Mouse (Mus musculus): ENCODE results near the gene Eef2k. TPM values are rescaled to one million over a fixed set of nuclear protein-coding genes. Genes with fewer than 3 reads are reported as not detected.

Eef2k gene
- polyA plus RNA-seq, 1 experiment: 33.8 TPM

- Histone ChIP-seq H3K27ac (ENCODE audit: insufficient read depth, low read length) (no peak overlapping the region), H3K4me1 (ENCODE audit: control insufficient read depth, insufficient read depth, low read length) (no peaks in the 10 kb centered on the region), H3K4me3 (ENCODE audit: insufficient read depth, low read length) (peak overlapping the region; percentile 89; the same call in 1 of the 2 replicates)
- TF ChIP-seq CTCF (IDR thresholded peaks at IDR 0.05; ENCODE audit: extremely low read depth, insufficient read depth, low read length): no peak
- no peak for TF ChIP-seq POLR2A (IDR thresholded peaks at IDR 0.05; ENCODE audit: extremely low read depth, insufficient read depth, low read length)
These were observed 74.6 kb downstream of the Eef2k start for GRCm38 (mm10) chr7:120917279-120917591.

GRCm38 (mm10) chr7:120917592-120918461 lies 75.2 kb downstream of the Eef2k start, which contains the start of gene Polr3e:
Gene Polr3e (plus strand): TSS chr7:120917744.
- peak within 1 kb of the TSS; percentile 89 for H3K4me3 ChIP-seq (ENCODE audit: insufficient read depth, low read length)
- H3K4me1 ChIP-seq (ENCODE audit: control insufficient read depth, insufficient read depth, low read length): no peaks in the 10 kb centered on the region
- 0 out of 2 replicates have a peak, but pooled peaks have one; percentile 16 for TF ChIP-seq POLR2A (IDR thresholded peaks at IDR 0.05; ENCODE audit: extremely low read depth, insufficient read depth, low read length)
- TF ChIP-seq CTCF (IDR thresholded peaks at IDR 0.05; ENCODE audit: extremely low read depth, insufficient read depth, low read length): peak; percentile 76
- H3K27ac ChIP-seq (ENCODE audit: insufficient read depth, low read length): peak within 1 kb of the TSS; percentile 86

- peak overlapping the region; percentile 89 for H3K4me3 ChIP-seq (ENCODE audit: insufficient read depth, low read length)
- peak overlapping the region; percentile 86 for H3K27ac ChIP-seq (ENCODE audit: insufficient read depth, low read length)
- TF ChIP-seq CTCF (IDR thresholded peaks at IDR 0.05; ENCODE audit: extremely low read depth, insufficient read depth, low read length) (no peak), POLR2A (IDR thresholded peaks at IDR 0.05; ENCODE audit: extremely low read depth, insufficient read depth, low read length) (0 out of 2 replicates have a peak, but pooled peaks have one; percentile 19)
- H3K4me1 ChIP-seq (ENCODE audit: control insufficient read depth, insufficient read depth, low read length): no peaks in the 10 kb centered on the region
These were observed 75.9 kb downstream of the Eef2k start for GRCm38 (mm10) chr7:120918526-120918962.

DNA sequence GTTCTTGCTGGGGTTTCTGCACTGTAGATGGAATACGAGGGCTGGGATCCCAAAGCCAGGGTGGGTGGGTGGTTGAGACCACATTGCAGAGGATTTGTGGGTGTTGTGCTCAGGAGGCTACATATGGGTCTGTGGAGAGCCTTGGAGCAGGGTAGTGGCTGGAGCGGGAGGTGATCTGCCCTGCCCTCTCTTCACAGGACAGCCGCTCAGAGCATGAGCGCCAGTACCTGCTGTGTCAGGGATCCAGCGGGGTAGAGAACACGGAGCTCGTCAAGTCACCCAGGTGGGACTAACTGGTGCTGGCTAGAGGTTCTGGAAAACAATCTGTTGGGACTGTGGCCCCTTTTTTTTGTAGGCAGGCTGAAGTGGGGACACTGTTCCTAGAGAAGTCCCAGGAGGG lies 90.5 kb downstream of the Eef2k start:
- no peak overlapping the region for H3K4me3 ChIP-seq (ENCODE audit: insufficient read depth, low read length)
- TF ChIP-seq POLR2A (IDR thresholded peaks at IDR 0.05; ENCODE audit: extremely low read depth, insufficient read depth, low read length): no peak
- no peak for TF ChIP-seq CTCF (IDR thresholded peaks at IDR 0.05; ENCODE audit: extremely low read depth, insufficient read depth, low read length)

DNA sequence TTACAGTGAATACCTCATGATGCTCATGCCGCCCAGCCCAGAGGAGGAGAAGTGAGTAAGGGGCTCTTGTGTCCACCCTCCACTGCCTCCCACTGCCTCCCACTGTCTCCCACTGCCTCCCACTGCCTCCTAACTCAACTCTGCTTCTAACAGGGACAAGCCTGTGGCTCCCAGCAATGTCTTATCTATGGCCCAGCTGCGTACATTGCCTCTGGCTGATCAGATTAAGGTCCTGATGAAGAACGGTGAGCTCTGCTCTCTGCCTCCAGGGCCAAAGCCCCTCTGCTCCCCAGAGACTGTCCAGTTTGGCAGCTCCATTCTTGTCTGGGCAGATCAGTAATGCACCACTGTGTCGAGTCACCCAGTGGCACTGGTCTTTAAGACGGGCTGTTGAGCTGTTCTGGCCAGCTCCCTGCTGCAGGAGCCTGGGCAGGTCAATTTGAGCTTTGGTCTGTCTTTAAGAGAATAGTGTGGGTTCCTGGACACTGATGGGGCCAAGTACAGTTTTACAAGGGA lies 91.1 kb downstream of the Eef2k start:
- TF ChIP-seq POLR2A (IDR thresholded peaks at IDR 0.05; ENCODE audit: extremely low read depth, insufficient read depth, low read length) (no peak), CTCF (IDR thresholded peaks at IDR 0.05; ENCODE audit: extremely low read depth, insufficient read depth, low read length) (no peak)
- Histone ChIP-seq H3K4me1 (ENCODE audit: control insufficient read depth, insufficient read depth, low read length) (no peaks in the 10 kb centered on the region; the same call in 1 of the 2 replicates), H3K4me3 (ENCODE audit: insufficient read depth, low read length) (no peak overlapping the region), H3K27ac (ENCODE audit: insufficient read depth, low read length) (no peak overlapping the region)

More for the DNA sequence above, 90.5 kb downstream of the Eef2k start:
- H3K27ac ChIP-seq (ENCODE audit: insufficient read depth, low read length): no peak overlapping the region
- no peaks in the 10 kb centered on the region; the same call in 1 of the 2 replicates for H3K4me1 ChIP-seq (ENCODE audit: control insufficient read depth, insufficient read depth, low read length)

DNA sequence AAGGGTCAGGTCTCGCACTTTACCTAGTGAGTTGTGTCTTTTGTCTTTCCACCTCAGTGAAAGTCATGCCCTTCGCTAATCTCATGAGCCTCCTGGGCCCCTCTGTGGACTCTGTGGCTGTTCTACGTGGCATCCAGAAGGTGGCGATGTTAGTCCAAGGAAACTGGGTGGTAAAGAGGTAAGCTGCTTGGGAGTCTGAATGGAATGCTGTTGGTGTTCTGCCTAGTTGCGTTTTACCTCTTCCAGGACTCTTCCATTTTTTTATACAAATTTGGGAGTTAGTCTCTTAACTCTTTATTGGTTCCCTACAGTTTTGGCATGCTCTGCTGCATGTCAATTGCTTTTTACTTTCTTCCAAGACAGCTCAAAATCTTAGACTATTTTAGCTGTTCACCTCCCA lies 92.1 kb downstream of the Eef2k start:
- Histone ChIP-seq H3K4me1 (ENCODE audit: control insufficient read depth, insufficient read depth, low read length) (no peaks in the 10 kb centered on the region; the same call in 1 of the 2 replicates), H3K4me3 (ENCODE audit: insufficient read depth, low read length) (no peak overlapping the region), H3K27ac (ENCODE audit: insufficient read depth, low read length) (no peak overlapping the region)
- TF ChIP-seq CTCF (IDR thresholded peaks at IDR 0.05; ENCODE audit: extremely low read depth, insufficient read depth, low read length): peak; percentile 86
- no peak for TF ChIP-seq POLR2A (IDR thresholded peaks at IDR 0.05; ENCODE audit: extremely low read depth, insufficient read depth, low read length)

DNA sequence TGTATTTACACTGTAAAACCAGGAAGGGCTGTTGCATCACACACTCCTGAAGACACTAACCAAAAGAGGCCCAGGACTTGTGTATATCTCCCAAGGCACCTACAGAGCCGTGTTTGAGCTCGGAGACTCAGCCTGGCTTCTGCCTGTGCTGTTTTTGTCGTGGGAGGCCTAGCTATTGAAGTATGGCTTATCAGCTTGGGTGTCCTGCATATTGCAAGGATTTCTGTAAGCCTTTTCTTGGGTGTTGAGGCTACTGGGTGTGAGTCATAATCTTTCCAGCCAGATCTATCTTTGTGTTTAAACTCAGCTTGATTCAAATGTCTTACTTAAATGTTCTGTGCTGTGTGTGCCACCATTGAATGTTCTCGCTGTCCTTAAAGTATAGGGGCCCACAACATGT lies 93.9 kb downstream of the Eef2k start:
- Histone ChIP-seq H3K4me1 (ENCODE audit: control insufficient read depth, insufficient read depth, low read length) (no peaks in the 10 kb centered on the region; the same call in none of the 2 replicates), H3K27ac (ENCODE audit: insufficient read depth, low read length) (no peak overlapping the region), H3K4me3 (ENCODE audit: insufficient read depth, low read length) (no peak overlapping the region)
- TF ChIP-seq POLR2A (IDR thresholded peaks at IDR 0.05; ENCODE audit: extremely low read depth, insufficient read depth, low read length) (no peak), CTCF (IDR thresholded peaks at IDR 0.05; ENCODE audit: extremely low read depth, insufficient read depth, low read length) (no peak)

GRCm38 (mm10) chr7:120938206-120938605 lies 95.6 kb downstream of the Eef2k start:
- TF ChIP-seq POLR2A (IDR thresholded peaks at IDR 0.05; ENCODE audit: extremely low read depth, insufficient read depth, low read length) (no peak), CTCF (IDR thresholded peaks at IDR 0.05; ENCODE audit: extremely low read depth, insufficient read depth, low read length) (no peak)
- Histone ChIP-seq H3K27ac (ENCODE audit: insufficient read depth, low read length) (no peak overlapping the region), H3K4me3 (ENCODE audit: insufficient read depth, low read length) (no peak overlapping the region), H3K4me1 (ENCODE audit: control insufficient read depth, insufficient read depth, low read length) (peaks cover 3% of the 10 kb centered on the region)

DNA sequence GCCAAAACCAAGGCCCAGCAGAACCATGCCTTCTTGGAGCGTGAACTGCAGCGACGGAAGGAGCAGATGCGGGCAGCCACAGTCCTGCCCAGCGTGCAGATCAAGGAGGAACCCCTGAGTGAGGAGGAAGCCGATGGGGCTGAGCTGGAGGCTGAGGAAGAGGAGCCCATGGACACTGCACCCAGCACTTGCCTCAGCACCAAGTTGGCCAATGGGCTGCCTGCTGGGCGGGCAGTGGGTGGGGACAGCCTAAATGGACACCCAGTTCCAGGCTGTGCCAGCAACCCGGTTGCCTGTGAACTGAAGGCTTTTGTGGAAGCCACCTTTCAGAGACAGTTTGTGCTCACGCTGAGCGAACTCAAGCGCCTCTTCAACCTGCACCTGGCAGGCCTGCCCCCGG lies 97.7 kb downstream of the Eef2k start:
- Histone ChIP-seq H3K4me3 (ENCODE audit: insufficient read depth, low read length) (peak overlapping the region; percentile 30), H3K27ac (ENCODE audit: insufficient read depth, low read length) (peak overlapping the region; percentile 82), H3K4me1 (ENCODE audit: control insufficient read depth, insufficient read depth, low read length) (peaks cover 3% of the 10 kb centered on the region)
- TF ChIP-seq POLR2A (IDR thresholded peaks at IDR 0.05; ENCODE audit: extremely low read depth, insufficient read depth, low read length) (peak; percentile 45; the same call in 1 of the 2 replicates), CTCF (IDR thresholded peaks at IDR 0.05; ENCODE audit: extremely low read depth, insufficient read depth, low read length) (no peak)

Data from cortical plate, adult 2 months (tissue).